Mouse (Mus musculus) liver, embryonic 16.5 days (tissue): ENCODE data around the gene Tekt5. TPM values are rescaled to one million over a fixed set of nuclear protein-coding genes. Genes with fewer than 3 reads are reported as not detected.

ENCODE experiments used
- ATAC-seq: fragments of 200-750 bp; cut with Nextera tagmentation; 2 replicates; pipeline ENCODE4 v1.8.0; 2017; ENCODE audit warnings: low read depth, mild to moderate bottlenecking, moderate number of reproducible peaks, moderate library complexity
- H3K27ac ChIP-seq: fragments of 300-500 bp; sonication (generic); 2 replicates; pipeline ENCODE4 v1.5.1; 2014; ENCODE audit warnings: mild to moderate bottlenecking, low read length
- H3K27me3 ChIP-seq: fragments of 300-500 bp; sonication (generic); 2 replicates; pipeline ENCODE4 v1.6.1; 2014; ENCODE audit warnings: low read depth, low read length, mixed read lengths; ENCODE audit not compliant: control insufficient read depth, insufficient read depth
- H3K36me3 ChIP-seq: fragments of 300-500 bp; sonication (generic); 2 replicates; pipeline ENCODE4 v1.6.1; 2014; ENCODE audit warnings: mild to moderate bottlenecking; ENCODE audit not compliant: control insufficient read depth, insufficient read depth
- H3K4me1 ChIP-seq: fragments of 300-500 bp; sonication (generic); 2 replicates; pipeline ENCODE4 v1.6.1; 2014; ENCODE audit warnings: low read depth, low read length, mixed read lengths; ENCODE audit not compliant: control insufficient read depth
- H3K4me2 ChIP-seq: fragments of 300-500 bp; sonication (generic); 2 replicates; pipeline ENCODE4 v1.6.1; 2014; ENCODE audit warnings: low read depth, low read length, mixed read lengths
- H3K4me3 ChIP-seq: fragments of 300-500 bp; sonication (generic); 2 replicates; pipeline ENCODE4 v1.5.1; 2014; ENCODE audit warnings: low read depth, mild to moderate bottlenecking, low read length
- H3K9ac ChIP-seq: fragments of 300-500 bp; sonication (generic); 2 replicates; pipeline ENCODE4 v1.6.1; 2014; ENCODE audit warnings: low read depth, low read length
- H3K9me3 ChIP-seq: fragments of 300-500 bp; sonication (generic); replicated peaks from 2 replicates; pipeline ENCODE4 v1.6.1; 2016; ENCODE audit warnings: low read length; ENCODE audit not compliant: control insufficient read depth
- WGBS: fragments of 180-500 bp; shearing (Covaris S2); extraction: QIAGEN DNeasy Blood & Tissue Kit; methylation state at CpG from one replicate; pipeline ENCODE4 v1.1.7; 2014; ENCODE audit not compliant: insufficient replicate concordance; 5-methylcytosine and 5-hydroxymethylcytosine counted together
- polyA plus RNA-seq: library from polyadenylated mRNA; unstranded; fragments of >200 nt; fragmentation: Nextera tagmentation; extraction: Ambion mirVana; gene quantifications from 2 replicates; pipeline ENCODE4 v1.2.1, GENCODE M21; 2015

Gene Tekt5
- polyA plus RNA-seq, 1 experiment from 2014 or later = 0.17 TPM

DNA sequence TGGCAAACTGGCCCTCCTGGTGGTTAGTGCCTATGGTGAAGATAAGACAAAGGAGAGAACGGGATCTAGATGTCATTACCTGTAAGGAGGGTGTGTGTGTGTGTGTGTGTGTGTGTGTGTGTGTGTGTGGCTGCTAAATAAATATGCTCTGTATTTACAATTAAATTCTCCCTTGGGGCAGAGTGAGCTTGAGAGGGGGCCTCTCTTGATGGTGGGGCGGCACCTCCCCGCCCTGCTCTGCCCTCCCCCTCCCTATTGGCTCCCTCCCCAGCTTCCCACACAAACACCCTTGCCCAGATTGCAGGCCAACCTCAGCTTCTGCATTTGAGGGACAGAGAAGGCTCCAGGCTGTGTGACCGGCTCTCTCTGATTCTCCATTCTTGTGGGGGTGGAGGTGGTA is 83.3 kb downstream of the Tekt5 start:
- no peak overlapping the region for H3K4me3 ChIP-seq

DNA sequence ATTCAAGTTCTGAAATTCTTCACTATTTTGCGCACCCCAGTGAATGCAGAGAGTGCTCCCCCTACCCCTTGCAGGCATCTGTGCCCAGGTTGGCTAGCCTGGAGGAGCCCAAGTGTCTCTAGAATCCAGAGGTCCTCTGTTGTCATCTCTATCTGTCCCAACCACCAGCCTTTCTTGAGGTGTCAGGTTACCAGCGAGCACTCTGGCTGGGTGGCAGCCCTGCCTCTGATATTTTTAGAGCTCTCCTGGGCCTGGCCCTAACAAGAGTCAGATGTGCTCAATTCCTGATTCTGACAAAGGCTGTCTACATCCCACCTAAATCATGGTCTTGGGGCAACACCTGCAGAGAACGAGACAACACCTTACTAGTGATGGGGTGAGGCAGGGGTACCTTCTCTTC is 84.2 kb downstream of the Tekt5 start:
- H3K9ac ChIP-seq = no peak overlapping the region
- H3K27me3 ChIP-seq = peaks cover 10% of the 10 kb centered on the region
- no peak for ATAC-seq
- no peaks in the 10 kb centered on the region for H3K9me3 ChIP-seq
- 39% methylated on average over 3 of the region's 3 CpGs for WGBS
- no peak overlapping the region for H3K27ac ChIP-seq
- H3K36me3 ChIP-seq = no peaks in the 10 kb centered on the region
- no peak overlapping the region for H3K4me2 ChIP-seq
- H3K4me1 ChIP-seq = no peaks in the 10 kb centered on the region; the same call in 1 of the 2 replicates
- H3K4me3 ChIP-seq = no peak overlapping the region

More for the DNA sequence above, 83.3 kb downstream of the Tekt5 start:
- Histone ChIP-seq H3K4me2 (no peak overlapping the region), H3K4me1 (no peaks in the 10 kb centered on the region; the same call in 1 of the 2 replicates), H3K27me3 (peaks cover 10% of the 10 kb centered on the region), H3K36me3 (no peaks in the 10 kb centered on the region), H3K9me3 (no peaks in the 10 kb centered on the region), H3K9ac (no peak overlapping the region), H3K27ac (no peak overlapping the region)
- WGBS = 37% methylated on average over 4 of the region's 4 CpGs
- ATAC-seq = no peak

DNA sequence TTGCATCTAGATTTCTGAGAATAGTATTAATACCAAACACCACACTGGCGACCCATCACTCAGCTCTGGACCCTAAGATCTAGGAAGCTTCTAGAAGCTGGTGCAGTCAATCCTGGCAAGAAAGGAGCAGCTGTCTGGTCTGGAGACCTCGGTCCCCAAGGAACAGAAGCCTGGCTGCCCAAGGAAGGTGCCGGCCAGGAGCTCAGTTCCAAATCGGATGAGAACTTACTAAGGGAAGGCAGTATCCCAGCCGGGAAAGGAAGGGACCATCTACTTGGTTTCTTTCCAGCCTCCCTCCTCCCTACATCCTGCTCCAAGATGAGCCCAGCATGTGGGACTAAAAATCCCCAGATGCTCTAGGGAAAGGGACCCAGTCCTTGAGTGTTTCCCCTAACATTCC is 84.8 kb downstream of the Tekt5 start:
- no peak overlapping the region for H3K27ac ChIP-seq
- H3K36me3 ChIP-seq = no peaks in the 10 kb centered on the region
- no peak for ATAC-seq
- H3K9me3 ChIP-seq = no peaks in the 10 kb centered on the region
- H3K4me1 ChIP-seq = no peaks in the 10 kb centered on the region; the same call in 1 of the 2 replicates
- H3K4me2 ChIP-seq = no peak overlapping the region
- WGBS = 47% methylated on average over 5 of the region's 5 CpGs
- no peak overlapping the region for H3K9ac ChIP-seq
- H3K4me3 ChIP-seq = no peak overlapping the region
- H3K27me3 ChIP-seq = peaks cover 10% of the 10 kb centered on the region

Other genes with a start within 250 kb of the Tekt5 start
- gene Rpl39l, start 225.3 kb downstream of the Tekt5 start, polyA plus RNA-seq = 0.11 and 0.33 TPM in 2 replicates
- gene Atf7ip2, start 202.8 kb downstream of the Tekt5 start, polyA plus RNA-seq = 0.09 and 0.21 TPM in 2 replicates
- 5.8 and 6.7 TPM in 2 replicates for gene Emp2, start 81.5 kb downstream of the Tekt5 start, polyA plus RNA-seq
- gene Nubp1, start 16.5 kb upstream of the Tekt5 start, polyA plus RNA-seq = 23.9 and 26.4 TPM in 2 replicates
- gene Tvp23a, start 51.9 kb upstream of the Tekt5 start, polyA plus RNA-seq = 0.47 and 0.51 TPM in 2 replicates
- gene Ciita, start 84.6 kb upstream of the Tekt5 start, polyA plus RNA-seq = 0.13 and 0.18 TPM in 2 replicates
- gene Dexi, start 147.6 kb upstream of the Tekt5 start, polyA plus RNA-seq = 1.1 and 1.7 TPM in 2 replicates
- gene Clec16a, start 149.8 kb upstream of the Tekt5 start, polyA plus RNA-seq = 9.8 and 11.1 TPM in 2 replicates